Mouse (Mus musculus) heart, embryonic 15.5 days (tissue): Measurements from ENCODE around the gene Fam107a. TPM values are rescaled to one million over a fixed set of nuclear protein-coding genes. Genes with fewer than 3 reads are reported as not detected.
"Not testable (repeated sequence)": the region's sequence is repeated elsewhere in the genome, so short reads cannot be mapped to it uniquely, and the experiment has no call there.

ENCODE experiments used
- ATAC-seq: fragments of 200-750 bp; cut with Nextera tagmentation; replicated peaks from 2 replicates; pipeline ENCODE4 v1.8.0; 2017; ENCODE audit warnings: low read depth, moderate TSS enrichment; ENCODE audit not compliant: insufficient number of reproducible peaks, insufficient read depth, low FRiP score
- H3K27ac ChIP-seq: fragments of 300-500 bp; sonication (generic); 2 replicates; pipeline ENCODE4 v1.5.1; 2015; ENCODE audit warnings: mild to moderate bottlenecking, inconsistent platforms
- H3K27me3 ChIP-seq: fragments of 300-500 bp; sonication (generic); 2 replicates; pipeline ENCODE4 v1.6.1; 2015; ENCODE audit warnings: inconsistent platforms
- H3K36me3 ChIP-seq: fragments of 300-500 bp; sonication (generic); 2 replicates; pipeline ENCODE4 v1.6.1; 2015; ENCODE audit warnings: mild to moderate bottlenecking, inconsistent platforms
- H3K4me1 ChIP-seq: fragments of 300-500 bp; sonication (generic); replicated peaks from 2 replicates; pipeline ENCODE4 v1.6.1; 2015; ENCODE audit warnings: inconsistent platforms
- H3K4me2 ChIP-seq: fragments of 300-500 bp; sonication (generic); 2 replicates; pipeline ENCODE4 v1.6.1; 2015; ENCODE audit warnings: inconsistent platforms, mild to moderate bottlenecking, moderate library complexity
- H3K4me3 ChIP-seq: fragments of 300-500 bp; sonication (generic); 2 replicates; pipeline ENCODE4 v1.5.1; 2015; ENCODE audit warnings: mild to moderate bottlenecking, inconsistent platforms
- H3K9ac ChIP-seq: fragments of 300-500 bp; sonication (generic); 2 replicates; pipeline ENCODE4 v1.6.1; 2015; ENCODE audit warnings: mild to moderate bottlenecking, inconsistent platforms
- H3K9me3 ChIP-seq: fragments of 300-500 bp; sonication (generic); replicated peaks from 2 replicates; pipeline ENCODE4 v1.6.1; 2016; ENCODE audit warnings: inconsistent platforms
- WGBS: fragments of 180-500 bp; shearing (Covaris S2); methylation state at CpG from one replicate; pipeline ENCODE4 v1.1.7; 2015; ENCODE audit warnings: mixed read lengths; 5-methylcytosine and 5-hydroxymethylcytosine counted together
- polyA plus RNA-seq: library from polyadenylated mRNA; unstranded; fragments of >200 nt; fragmentation: Nextera tagmentation; extraction: Ambion mirVana; gene quantifications from 2 replicates; pipeline ENCODE4 v1.2.1, GENCODE M21; 2015

Gene Fam107a
- polyA plus RNA-seq, 1 experiment from 2014 or later, result 0.44 TPM

DNA sequence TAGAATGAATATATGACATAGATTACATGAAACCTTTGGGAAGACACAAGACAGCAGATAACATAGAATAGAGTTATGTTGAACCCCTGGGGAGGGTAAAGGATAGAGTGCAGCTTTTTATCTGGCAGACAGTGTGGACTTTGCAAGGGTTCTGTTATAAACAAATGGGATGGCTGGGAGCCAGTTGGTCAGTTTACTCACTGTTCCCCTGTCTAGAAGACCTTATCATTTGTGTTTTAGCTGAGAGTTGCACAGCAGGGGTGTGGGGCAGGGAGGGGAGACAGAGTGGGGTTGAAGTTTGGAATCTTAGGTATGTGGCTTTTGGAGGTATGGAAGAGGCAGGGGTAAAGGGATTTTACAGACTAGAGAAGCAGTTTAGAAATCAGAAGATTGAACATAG is 34.0 kb downstream of the Fam107a start:
- H3K4me1 ChIP-seq, result peaks cover 6% of the 10 kb centered on the region
- H3K9me3 ChIP-seq, result no peaks in the 10 kb centered on the region
- H3K4me3 ChIP-seq, result no peak overlapping the region
- no peak for ATAC-seq
- H3K36me3 ChIP-seq, result no peaks in the 10 kb centered on the region
- H3K27me3 ChIP-seq, result no peaks in the 10 kb centered on the region
- no peak overlapping the region for H3K9ac ChIP-seq
- no peak overlapping the region for H3K27ac ChIP-seq
- H3K4me2 ChIP-seq, result no peak overlapping the region

DNA sequence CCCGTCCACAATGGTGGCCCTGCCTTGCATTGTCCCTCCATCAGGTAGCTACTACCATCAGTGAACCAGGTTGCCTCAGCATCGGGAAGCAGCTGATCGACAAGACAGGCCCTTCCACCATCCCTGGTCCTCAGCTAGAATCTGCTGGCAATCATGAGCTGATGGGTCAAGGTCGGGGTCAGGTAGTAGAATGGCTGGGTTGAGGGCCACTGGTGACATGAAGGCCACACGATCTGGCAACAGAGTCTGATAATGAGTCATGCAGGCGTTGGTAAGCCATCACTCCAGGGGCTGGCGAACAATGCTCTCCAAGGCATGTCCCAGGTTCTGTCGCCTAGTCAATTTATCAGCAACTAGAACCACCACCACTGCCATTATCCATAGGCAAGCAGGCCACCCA is 46.5 kb downstream of the Fam107a start:
- not testable (repeated sequence) for H3K4me3 ChIP-seq, H3K4me1 ChIP-seq, H3K9ac ChIP-seq, H3K27ac ChIP-seq, H3K4me2 ChIP-seq, H3K36me3 ChIP-seq, H3K27me3 ChIP-seq, H3K9me3 ChIP-seq, ATAC-seq
- WGBS, result 74% methylated on average over 8 of the region's 8 CpGs

DNA sequence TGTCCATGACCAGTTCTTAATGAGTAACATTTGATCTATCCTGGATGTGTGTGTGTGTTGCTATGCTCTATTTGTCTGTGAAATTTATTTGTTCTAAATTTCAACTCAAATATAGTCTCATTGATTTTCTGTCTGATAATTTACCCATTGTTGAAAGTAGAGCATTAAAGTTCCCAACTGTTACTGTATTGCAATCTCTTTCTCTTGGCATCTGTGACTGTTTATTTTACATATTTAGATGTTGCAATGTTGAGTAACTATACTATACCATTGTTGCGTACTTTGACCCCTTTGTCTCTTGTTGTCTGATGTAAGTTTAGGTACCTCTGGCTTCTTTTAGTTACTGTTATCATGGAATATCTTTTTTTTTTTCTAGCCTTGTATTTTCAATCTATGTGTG is 53.4 kb downstream of the Fam107a start:
- no peak for ATAC-seq
- Histone ChIP-seq H3K4me1 (no peaks in the 10 kb centered on the region), H3K27ac (no peak overlapping the region), H3K27me3 (no peaks in the 10 kb centered on the region), H3K4me3 (no peak overlapping the region), H3K9ac (no peak overlapping the region), H3K36me3 (no peaks in the 10 kb centered on the region), H3K9me3 (no peaks in the 10 kb centered on the region), H3K4me2 (no peak overlapping the region)
- WGBS, result 90% methylated on average over 1 of the region's 1 CpGs

DNA sequence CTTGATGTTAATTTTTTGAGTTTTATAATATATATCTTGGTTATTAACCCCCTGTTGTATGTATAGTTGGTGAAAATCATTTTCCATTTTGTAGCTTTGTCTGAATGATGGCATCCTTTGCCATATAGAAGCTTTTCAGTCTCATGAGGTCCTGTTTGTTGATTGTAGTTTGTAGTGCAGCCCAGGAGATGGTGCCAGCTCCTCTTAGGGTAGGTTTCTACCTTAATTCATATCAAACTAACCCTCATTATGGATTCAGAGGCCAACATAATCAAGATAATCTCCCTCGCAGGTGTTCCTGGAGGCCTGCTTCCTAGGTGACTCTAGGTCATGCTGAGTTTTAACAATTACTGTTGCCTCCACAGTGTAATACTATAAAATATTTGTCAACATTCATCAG is 55.6 kb downstream of the Fam107a start:
- Histone ChIP-seq H3K9me3 (no peaks in the 10 kb centered on the region), H3K4me1 (0 out of 2 replicates have a peak, but pooled peaks cover 3% of the 10 kb centered on the region), H3K27ac (no peak overlapping the region), H3K36me3 (no peaks in the 10 kb centered on the region), H3K27me3 (no peaks in the 10 kb centered on the region), H3K4me2 (no peak overlapping the region), H3K4me3 (no peak overlapping the region), H3K9ac (no peak overlapping the region)
- WGBS, result 51% methylated on average over 1 of the region's 1 CpGs
- no peak for ATAC-seq

DNA sequence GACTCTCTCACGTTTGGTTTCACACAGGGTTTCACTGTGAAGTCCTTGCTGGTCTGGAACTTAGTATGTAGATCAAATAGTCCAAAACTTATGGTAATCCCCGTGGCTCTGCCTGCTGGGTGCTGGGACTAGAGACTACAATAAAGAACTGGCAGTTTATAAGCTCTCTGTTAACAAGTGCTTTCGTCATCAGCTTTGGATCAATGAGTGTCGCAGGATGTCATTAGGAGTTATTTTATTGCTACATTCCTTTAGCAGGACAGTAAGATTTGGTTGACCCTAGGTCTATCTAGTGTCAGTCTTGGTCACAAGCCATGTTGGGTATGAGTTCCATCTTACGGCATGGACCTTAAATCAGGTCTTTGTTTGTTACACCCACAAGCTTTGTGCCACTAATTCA is 57.6 kb downstream of the Fam107a start:
- no peaks in the 10 kb centered on the region for H3K36me3 ChIP-seq
- 0 out of 2 replicates have a peak, but pooled peaks cover 3% of the 10 kb centered on the region for H3K4me1 ChIP-seq
- 73% methylated on average over 5 of the region's 5 CpGs for WGBS
- H3K27me3 ChIP-seq, result no peaks in the 10 kb centered on the region
- no peaks in the 10 kb centered on the region for H3K9me3 ChIP-seq
- no peak overlapping the region for H3K9ac ChIP-seq
- H3K4me3 ChIP-seq, result no peak overlapping the region
- H3K4me2 ChIP-seq, result no peak overlapping the region
- no peak overlapping the region for H3K27ac ChIP-seq
- ATAC-seq, result no peak

DNA sequence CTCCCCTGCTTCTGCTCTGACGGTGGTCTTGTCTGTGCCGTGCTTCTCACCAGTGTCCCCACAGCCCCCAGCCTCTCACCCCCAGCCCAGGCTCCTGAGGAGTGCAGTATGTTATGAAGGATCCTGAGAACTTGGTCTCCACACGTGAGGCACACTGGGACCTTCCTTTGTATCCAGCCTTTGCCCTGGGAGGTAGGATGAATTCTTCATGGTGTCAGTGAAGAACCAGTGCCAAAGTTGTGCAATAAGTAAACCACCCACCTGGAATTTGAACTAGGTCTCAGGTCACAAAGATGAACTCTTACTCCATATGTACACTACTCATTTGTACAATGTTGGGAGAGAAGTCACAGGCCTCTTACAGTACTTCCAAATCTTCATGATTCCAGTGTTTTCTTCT is 58.7 kb downstream of the Fam107a start, which contains the start of gene Acox2:
TSS of gene Acox2 (minus strand) at position 188 of the 400 bp plus-strand sequence.
- no peak within 1 kb of the TSS for H3K27ac ChIP-seq
- no peaks in the 10 kb centered on the region for H3K9me3 ChIP-seq
- H3K9ac ChIP-seq, result no peak within 1 kb of the TSS
- H3K27me3 ChIP-seq, result no peaks in the 10 kb centered on the region
- 0 out of 2 replicates have a peak, but pooled peaks cover 3% of the 10 kb centered on the region for H3K4me1 ChIP-seq
- no peak within 1 kb of the TSS for H3K4me2 ChIP-seq
- H3K36me3 ChIP-seq, result no peaks in the 10 kb centered on the region
- ATAC-seq, result no peak
- H3K4me3 ChIP-seq, result no peak within 1 kb of the TSS
- WGBS, result 74% methylated on average over 3 of the region's 3 CpGs

DNA sequence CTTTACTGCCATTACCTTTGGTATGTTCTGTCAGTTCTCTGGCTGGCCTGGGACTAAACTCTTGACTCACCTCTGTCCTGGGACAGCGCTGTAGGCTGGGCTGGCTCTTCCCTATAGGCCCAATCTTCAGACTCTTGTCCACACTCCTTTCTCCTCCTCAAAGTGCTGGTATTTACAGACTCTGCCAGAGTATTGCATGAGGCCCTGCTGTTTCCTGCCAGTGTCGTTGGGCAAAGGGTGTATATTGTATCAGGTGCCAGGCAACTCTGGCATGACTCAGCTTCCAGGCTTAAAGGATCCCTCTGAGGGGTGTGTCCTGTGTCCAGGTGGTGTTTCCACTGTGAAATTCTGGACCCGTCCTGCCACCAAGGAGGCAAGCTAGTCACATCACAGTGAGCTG is 59.1 kb downstream of the Fam107a start:
- Histone ChIP-seq H3K36me3 (no peaks in the 10 kb centered on the region), H3K9me3 (no peaks in the 10 kb centered on the region), H3K4me2 (no peak overlapping the region), H3K27ac (no peak overlapping the region), H3K4me3 (no peak overlapping the region), H3K27me3 (no peaks in the 10 kb centered on the region), H3K4me1 (0 out of 2 replicates have a peak, but pooled peaks cover 3% of the 10 kb centered on the region), H3K9ac (no peak overlapping the region)
- no peak for ATAC-seq
- WGBS, result 69% methylated on average over 3 of the region's 3 CpGs

DNA sequence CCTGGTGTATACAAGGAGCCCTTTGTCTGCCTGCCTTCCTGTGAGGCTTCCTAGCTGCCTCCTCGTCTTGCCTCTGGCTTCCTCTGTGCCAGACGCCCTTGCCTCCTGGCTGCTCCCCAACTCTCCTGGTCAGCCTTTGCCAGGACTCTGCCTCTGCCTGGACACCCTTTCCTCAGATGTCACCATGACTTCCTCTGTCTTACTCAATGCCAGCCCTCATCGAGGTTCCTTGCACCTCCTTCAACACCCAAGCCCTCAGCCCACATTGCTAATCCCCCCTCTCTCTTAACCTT is 59.5 kb downstream of the Fam107a start:
- no peaks in the 10 kb centered on the region for H3K27me3 ChIP-seq
- ATAC-seq, result no peak
- no peaks in the 10 kb centered on the region for H3K9me3 ChIP-seq
- H3K9ac ChIP-seq, result no peak overlapping the region
- 28% methylated on average over 3 of the region's 3 CpGs for WGBS
- no peak overlapping the region for H3K4me3 ChIP-seq
- 0 out of 2 replicates have a peak, but pooled peaks cover 3% of the 10 kb centered on the region for H3K4me1 ChIP-seq
- no peaks in the 10 kb centered on the region for H3K36me3 ChIP-seq
- no peak overlapping the region for H3K27ac ChIP-seq
- no peak overlapping the region for H3K4me2 ChIP-seq

DNA sequence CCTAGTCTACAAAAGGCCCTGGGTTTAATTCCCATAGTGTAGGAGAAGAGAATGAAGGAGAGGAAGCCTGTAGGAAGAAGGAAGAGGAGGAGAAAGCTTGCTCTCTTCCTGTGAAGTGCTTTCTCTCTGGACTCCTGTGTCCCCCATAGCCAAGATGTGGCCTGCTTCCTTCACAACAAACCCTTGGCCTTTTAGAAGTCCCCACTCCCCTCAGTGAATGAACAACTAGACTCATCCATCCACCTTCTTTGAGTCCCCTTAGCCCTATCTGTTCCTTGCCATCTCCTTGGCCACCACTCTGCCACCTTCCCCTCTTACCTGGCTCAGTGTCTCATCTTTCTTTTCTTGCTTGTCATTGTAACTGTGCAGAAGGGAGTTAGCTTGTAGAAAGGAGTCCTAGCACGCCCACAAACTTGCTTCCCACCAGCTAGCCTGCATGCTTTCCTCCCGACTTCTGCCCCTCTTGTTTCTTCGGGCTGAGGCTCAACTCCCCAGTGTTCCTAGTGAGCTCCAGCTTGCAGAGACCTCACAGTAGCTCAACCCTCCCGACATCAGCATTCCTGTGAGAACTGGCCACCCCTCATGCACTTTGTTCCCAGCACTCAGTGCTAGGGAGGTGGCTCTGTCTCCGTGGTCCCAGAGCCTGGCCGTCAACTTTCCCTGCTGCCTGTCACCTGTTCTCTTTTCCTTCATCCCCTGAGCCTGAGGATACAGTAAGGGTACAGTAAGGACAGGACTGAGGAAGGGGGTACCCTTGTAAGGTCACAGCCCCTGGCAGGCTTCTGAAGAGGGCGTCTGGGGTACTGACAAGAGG is 60.1 kb downstream of the Fam107a start:
- Histone ChIP-seq H3K9me3 (no peaks in the 10 kb centered on the region), H3K4me2 (no peak overlapping the region), H3K27ac (no peak overlapping the region), H3K36me3 (no peaks in the 10 kb centered on the region), H3K4me1 (0 out of 2 replicates have a peak, but pooled peaks cover 3% of the 10 kb centered on the region), H3K9ac (no peak overlapping the region), H3K27me3 (no peaks in the 10 kb centered on the region), H3K4me3 (no peak overlapping the region)
- WGBS, result 44% methylated on average over 7 of the region's 7 CpGs
- ATAC-seq, result no peak

DNA sequence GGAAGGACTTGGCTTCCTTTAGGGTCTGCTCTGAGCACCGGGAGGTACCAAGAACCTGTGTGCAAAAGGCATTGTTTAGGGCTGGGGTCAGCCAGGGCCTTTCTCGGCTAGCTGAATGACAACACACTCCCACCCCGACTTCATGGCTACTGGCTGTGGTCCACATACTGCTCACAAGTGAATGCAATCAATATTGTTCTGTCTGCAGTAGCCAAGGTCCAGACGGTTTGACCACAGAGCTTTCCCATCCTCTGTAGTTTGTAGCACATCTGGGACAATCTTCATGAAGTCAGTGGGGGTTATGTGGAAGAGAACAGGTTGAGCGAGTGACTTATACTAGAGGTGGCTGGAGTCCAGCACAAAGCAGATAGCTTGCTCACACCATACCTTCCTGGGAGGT is 60.9 kb downstream of the Fam107a start:
- Histone ChIP-seq H3K27ac (no peak overlapping the region), H3K36me3 (no peaks in the 10 kb centered on the region), H3K9ac (no peak overlapping the region), H3K9me3 (no peaks in the 10 kb centered on the region), H3K4me3 (no peak overlapping the region), H3K27me3 (no peaks in the 10 kb centered on the region), H3K4me1 (0 out of 2 replicates have a peak, but pooled peaks cover 3% of the 10 kb centered on the region), H3K4me2 (no peak overlapping the region)
- WGBS, result 66% methylated on average over 5 of the region's 5 CpGs
- ATAC-seq, result no peak

DNA sequence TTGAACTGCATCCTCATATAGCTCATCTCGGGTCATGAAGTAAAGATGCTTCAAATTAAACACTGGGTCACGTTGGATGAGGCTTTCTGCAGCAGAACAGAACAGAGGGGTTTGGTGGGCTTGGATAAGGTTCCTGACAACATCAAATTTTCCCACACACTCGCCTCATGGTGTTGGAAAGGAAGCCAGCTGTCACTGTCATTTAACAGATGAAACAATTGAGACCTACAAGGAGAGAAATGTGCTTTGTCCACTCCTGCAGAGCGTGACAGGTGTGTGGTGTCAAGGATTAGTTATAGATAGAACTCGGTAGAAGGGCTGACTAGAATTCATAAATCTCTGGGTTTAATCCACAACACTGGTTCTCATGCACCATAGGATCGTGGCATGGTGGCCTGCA is 61.8 kb downstream of the Fam107a start:
- 62% methylated on average over 6 of the region's 6 CpGs for WGBS
- Histone ChIP-seq H3K9ac (no peak overlapping the region), H3K4me3 (no peak overlapping the region), H3K9me3 (no peaks in the 10 kb centered on the region), H3K36me3 (no peaks in the 10 kb centered on the region), H3K27ac (no peak overlapping the region), H3K4me1 (0 out of 2 replicates have a peak, but pooled peaks cover 3% of the 10 kb centered on the region), H3K27me3 (no peaks in the 10 kb centered on the region), H3K4me2 (no peak overlapping the region)
- ATAC-seq, result no peak

DNA sequence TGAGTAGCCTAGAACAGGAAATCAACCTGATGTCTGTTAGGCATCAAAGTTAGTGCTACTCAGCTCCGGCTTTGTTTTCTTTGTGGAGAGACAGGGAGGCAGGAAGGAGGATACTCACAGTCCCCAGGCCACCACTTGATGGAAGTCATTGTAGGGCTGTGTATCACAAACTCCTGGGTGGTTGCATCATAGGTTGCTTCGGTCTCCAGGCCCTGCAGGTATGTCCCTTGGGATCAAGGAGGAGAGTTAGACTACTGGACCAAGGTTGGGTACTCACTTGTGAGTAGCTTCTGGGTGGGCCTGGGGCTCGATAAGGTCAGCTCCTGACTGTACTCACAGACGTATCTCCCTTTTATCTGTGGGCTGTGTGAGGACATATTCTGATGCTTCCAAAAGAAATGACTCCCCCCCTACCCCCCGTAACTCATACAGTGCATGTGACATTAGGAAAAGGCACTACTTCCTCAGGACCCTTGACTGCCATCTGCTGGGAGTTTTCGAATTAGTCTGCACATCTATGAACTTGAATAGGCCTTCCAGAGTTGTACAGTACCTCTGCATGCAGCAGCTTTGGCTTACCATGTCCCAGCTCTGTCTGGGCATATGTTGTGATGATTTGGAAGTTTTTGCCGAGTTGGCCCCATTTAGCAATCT is 62.6 kb downstream of the Fam107a start:
- Histone ChIP-seq H3K27ac (no peak overlapping the region), H3K36me3 (no peaks in the 10 kb centered on the region), H3K9ac (no peak overlapping the region), H3K9me3 (no peaks in the 10 kb centered on the region), H3K27me3 (no peaks in the 10 kb centered on the region), H3K4me2 (no peak overlapping the region), H3K4me3 (no peak overlapping the region), H3K4me1 (0 out of 2 replicates have a peak, but pooled peaks cover 3% of the 10 kb centered on the region)
- WGBS, result 60% methylated on average over 7 of the region's 7 CpGs
- no peak for ATAC-seq
